Mouse (Mus musculus) heart, embryonic 10.5 days (tissue): ENCODE results near the gene Nudt19. TPM values are rescaled to one million over a fixed set of nuclear protein-coding genes. Genes with fewer than 3 reads are reported as not detected.
"Not testable (repeated sequence)": the region's sequence is repeated elsewhere in the genome, so short reads cannot be mapped to it uniquely, and the experiment has no call there.

ENCODE experiments used
- DNase-seq: peaks from one replicate; pipeline ENCODE4 v3.0.0-alpha.2; 2017; ENCODE audit warnings: low spot score
- H3K27ac ChIP-seq: fragments of 300-500 bp; sonication (generic); 2 replicates; pipeline ENCODE4 v1.5.1; 2016; ENCODE audit warnings: mild to moderate bottlenecking
- H3K27me3 ChIP-seq: fragments of 300-500 bp; sonication (generic); 2 replicates; pipeline ENCODE4 v1.6.1; 2016; ENCODE audit warnings: mild to moderate bottlenecking; ENCODE audit not compliant: poor library complexity, insufficient read depth, severe bottlenecking
- H3K36me3 ChIP-seq: fragments of 300-500 bp; sonication (generic); 2 replicates; pipeline ENCODE4 v1.6.1; 2016; ENCODE audit warnings: mild to moderate bottlenecking, moderate library complexity
- H3K4me1 ChIP-seq: fragments of 300-500 bp; sonication (generic); 2 replicates; pipeline ENCODE4 v1.6.1; 2016; ENCODE audit warnings: mild to moderate bottlenecking
- H3K4me3 ChIP-seq: fragments of 300-500 bp; sonication (generic); 2 replicates; pipeline ENCODE4 v1.5.1; 2016; ENCODE audit warnings: mild to moderate bottlenecking, moderate library complexity
- H3K9me3 ChIP-seq: fragments of 300-500 bp; sonication (generic); 2 replicates; pipeline ENCODE4 v1.6.1; 2016; ENCODE audit warnings: mild to moderate bottlenecking, moderate library complexity
- WGBS: fragments of 180-500 bp; shearing (Covaris S2); methylation state at CpG from one replicate; pipeline ENCODE4 v1.1.7; 2016; 5-methylcytosine and 5-hydroxymethylcytosine counted together
- polyA plus RNA-seq: library from polyadenylated mRNA; unstranded; fragments of >200 nt; fragmentation: Nextera tagmentation; extraction: Ambion mirVana; gene quantifications from 2 replicates; pipeline ENCODE4 v1.2.1, GENCODE M21; 2016

Nudt19 gene
- polyA plus RNA-seq, 1 experiment from 2014 or later: 76.7 TPM

DNA sequence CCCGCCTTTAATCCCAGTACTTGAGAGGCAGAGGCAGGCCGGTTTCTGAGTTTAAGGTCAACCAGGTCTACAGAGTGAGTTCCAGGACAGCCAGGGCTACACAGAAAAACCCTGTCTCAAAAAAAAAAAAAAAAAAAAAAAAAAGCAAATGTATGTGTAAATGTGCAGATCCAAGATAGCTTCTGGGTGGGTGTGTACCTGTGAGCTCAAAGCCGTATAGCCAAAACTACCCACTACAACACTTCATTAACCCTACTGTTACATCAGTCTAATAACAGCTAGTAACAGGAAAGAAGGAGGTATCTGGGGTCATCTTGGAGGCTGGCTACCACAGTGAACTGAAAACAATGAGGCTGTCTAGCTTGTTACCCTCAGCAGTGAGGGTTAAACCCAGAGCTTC, 3.7 kb upstream of the Nudt19 start:
- Histone ChIP-seq H3K27me3 (no peaks in the 10 kb centered on the region), H3K4me1 (peaks cover 15% of the 10 kb centered on the region), H3K4me3 (no peak overlapping the region), H3K36me3 (no peaks in the 10 kb centered on the region), H3K9me3 (no peaks in the 10 kb centered on the region), H3K27ac (no peak overlapping the region)
- peak; percentile 69 for DNase-seq
- WGBS: 82% methylated on average over 3 of the region's 3 CpGs

- DNase-seq: peak; percentile 25
- H3K9me3 ChIP-seq: no peaks in the 10 kb centered on the region
- 41% methylated on average over 2 of the region's 2 CpGs for WGBS
- peaks cover 20% of the 10 kb centered on the region for H3K4me1 ChIP-seq
- H3K27ac ChIP-seq: no peak overlapping the region
- H3K4me3 ChIP-seq: no peak overlapping the region
- no peaks in the 10 kb centered on the region for H3K36me3 ChIP-seq
- H3K27me3 ChIP-seq: no peaks in the 10 kb centered on the region
Observed at GRCm38 (mm10) chr7:35558681-35559080, 2.6 kb upstream of the Nudt19 start.

DNA sequence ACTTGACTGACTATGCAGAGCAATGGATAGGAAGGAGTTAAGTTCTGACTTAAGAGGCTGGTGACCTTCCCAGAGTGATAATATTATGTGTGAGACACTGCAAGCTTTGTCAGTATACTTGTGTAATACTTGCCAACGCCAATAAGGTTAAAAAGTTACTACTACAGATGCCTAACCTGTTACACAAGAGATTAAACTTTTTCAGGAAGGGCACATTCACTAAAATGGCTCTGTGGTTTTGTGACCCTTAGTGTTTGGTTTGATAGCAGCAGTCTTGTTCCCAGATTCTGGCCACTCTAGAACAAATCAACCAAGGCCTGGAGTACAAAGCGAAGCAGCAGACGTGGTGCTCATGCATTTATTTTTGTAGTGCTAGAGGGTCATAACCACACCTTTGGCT, 1.5 kb upstream of the Nudt19 start:
- Histone ChIP-seq H3K4me1 (peaks cover 20% of the 10 kb centered on the region), H3K27ac (no peak overlapping the region), H3K27me3 (no peaks in the 10 kb centered on the region), H3K4me3 (no peak overlapping the region), H3K36me3 (no peaks in the 10 kb centered on the region), H3K9me3 (no peaks in the 10 kb centered on the region)
- no peak for DNase-seq
- WGBS: 70% methylated on average over 3 of the region's 3 CpGs

GRCm38 (mm10) chr7:35556905-35557304, 801 bp upstream of the Nudt19 start:
- peak; percentile 77 for DNase-seq
- Histone ChIP-seq H3K36me3 (no peaks in the 10 kb centered on the region), H3K27ac (no peak overlapping the region; the same call in 1 of the 2 replicates), H3K4me3 (no peak overlapping the region), H3K27me3 (no peaks in the 10 kb centered on the region), H3K4me1 (peaks cover 20% of the 10 kb centered on the region), H3K9me3 (no peaks in the 10 kb centered on the region)
- WGBS: 85% methylated on average over 5 of the region's 5 CpGs

GRCm38 (mm10) chr7:35555224-35556204, 590 bp downstream of the Nudt19 start:
- peak overlapping the region; percentile 99 for H3K27ac ChIP-seq
- under 1% methylated on average over 93 of the region's 93 CpGs for WGBS
- peak; percentile 95 for DNase-seq
- no peaks in the 10 kb centered on the region for H3K9me3 ChIP-seq
- H3K4me1 ChIP-seq: peaks cover 20% of the 10 kb centered on the region
- H3K4me3 ChIP-seq: peak overlapping the region; percentile 88
- H3K36me3 ChIP-seq: peaks cover 14% of the 10 kb centered on the region
- no peaks in the 10 kb centered on the region for H3K27me3 ChIP-seq

DNA sequence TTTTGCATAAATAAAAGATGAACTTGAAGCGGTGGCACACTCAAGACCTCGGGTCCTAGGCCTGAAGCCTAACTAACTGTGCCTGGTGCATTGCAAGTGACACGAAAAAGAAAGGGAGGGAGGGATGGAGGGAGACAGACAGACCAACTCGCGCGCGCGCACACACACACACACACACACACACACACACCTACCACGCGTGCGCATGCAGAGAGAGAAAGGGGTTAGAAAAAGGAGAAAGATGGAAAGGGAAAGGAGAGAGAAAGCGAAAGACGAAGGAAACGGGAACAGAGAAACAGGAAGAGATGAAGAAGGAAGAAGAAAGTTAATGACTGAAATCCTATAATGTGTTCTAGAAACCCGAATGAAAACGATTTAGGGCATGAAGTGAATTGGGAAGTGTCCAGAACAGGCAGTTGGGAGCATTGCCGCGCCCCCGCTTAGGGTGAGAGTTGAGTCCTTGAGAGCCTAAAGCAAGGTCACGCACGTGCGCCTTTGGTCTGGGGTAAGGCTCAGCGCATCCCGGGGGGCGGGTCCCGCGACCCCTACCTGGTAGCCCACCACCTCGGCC, 1.4 kb downstream of the Nudt19 start:
- Histone ChIP-seq H3K27ac (peak overlapping the region; percentile 99), H3K36me3 (peaks cover 22% of the 10 kb centered on the region), H3K4me1 (peaks cover 20% of the 10 kb centered on the region), H3K27me3 (no peaks in the 10 kb centered on the region), H3K4me3 (peak overlapping the region; percentile 88), H3K9me3 (no peaks in the 10 kb centered on the region)
- peak; percentile 74 for DNase-seq
- WGBS: 6% methylated on average over 28 of the region's 28 CpGs

DNA sequence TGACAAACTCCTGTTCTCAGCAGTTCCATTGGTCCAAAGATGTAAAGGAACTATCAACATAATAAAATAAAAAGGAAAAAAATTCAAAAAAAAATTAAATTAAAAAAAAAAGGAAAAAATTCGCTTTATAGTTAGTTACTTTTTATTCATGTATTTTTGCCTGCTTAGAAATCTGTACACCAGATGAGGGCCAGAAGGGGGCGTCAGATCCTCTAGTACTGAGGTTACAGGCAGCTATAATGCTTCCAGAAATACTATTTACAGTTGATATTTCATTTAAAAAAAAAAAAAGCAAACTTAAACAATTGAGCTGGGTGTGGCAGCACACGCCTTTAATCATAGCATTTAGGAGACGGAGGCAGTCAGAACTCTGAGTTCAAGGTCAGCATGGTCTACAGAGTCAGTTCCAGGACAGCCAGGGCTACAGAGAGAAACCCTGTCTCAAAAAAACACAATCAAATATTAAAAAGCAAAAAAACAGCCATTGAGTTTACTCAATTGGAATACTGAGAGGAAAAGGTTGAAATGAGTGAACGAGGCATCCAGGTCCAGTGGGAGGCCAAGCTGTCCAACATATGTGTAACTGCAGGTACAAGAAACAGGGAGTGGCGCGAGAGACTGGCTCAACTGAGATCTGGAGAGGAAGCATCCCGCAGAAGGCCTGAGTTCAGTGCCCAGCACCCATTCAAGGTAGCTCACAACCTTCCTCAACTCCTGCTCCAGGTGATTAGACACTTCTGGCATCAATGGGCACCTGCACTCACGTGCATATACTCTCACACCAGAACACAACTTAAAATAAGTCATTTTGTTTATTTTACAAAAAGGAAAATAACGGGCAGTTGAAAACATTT, 2.1 kb downstream of the Nudt19 start:
- DNase-seq: peak; percentile 73
- Histone ChIP-seq H3K4me3 (peak overlapping the region; percentile 88), H3K27ac (peak overlapping the region; percentile 99; the same call in 1 of the 2 replicates), H3K27me3 (no peaks in the 10 kb centered on the region), H3K4me1 (peaks cover 20% of the 10 kb centered on the region), H3K9me3 (no peaks in the 10 kb centered on the region), H3K36me3 (peaks cover 29% of the 10 kb centered on the region)
- 60% methylated on average over 10 of the region's 10 CpGs for WGBS

- Histone ChIP-seq H3K9me3 (no peaks in the 10 kb centered on the region), H3K4me1 (no peaks in the 10 kb centered on the region), H3K36me3 (peaks cover 41% of the 10 kb centered on the region), H3K4me3 (no peak overlapping the region), H3K27ac (no peak overlapping the region), H3K27me3 (no peaks in the 10 kb centered on the region)
- no peak for DNase-seq
- 35% methylated on average over 4 of the region's 4 CpGs for WGBS
Observed at GRCm38 (mm10) chr7:35545881-35546280, 10.2 kb downstream of the Nudt19 start.

DNA sequence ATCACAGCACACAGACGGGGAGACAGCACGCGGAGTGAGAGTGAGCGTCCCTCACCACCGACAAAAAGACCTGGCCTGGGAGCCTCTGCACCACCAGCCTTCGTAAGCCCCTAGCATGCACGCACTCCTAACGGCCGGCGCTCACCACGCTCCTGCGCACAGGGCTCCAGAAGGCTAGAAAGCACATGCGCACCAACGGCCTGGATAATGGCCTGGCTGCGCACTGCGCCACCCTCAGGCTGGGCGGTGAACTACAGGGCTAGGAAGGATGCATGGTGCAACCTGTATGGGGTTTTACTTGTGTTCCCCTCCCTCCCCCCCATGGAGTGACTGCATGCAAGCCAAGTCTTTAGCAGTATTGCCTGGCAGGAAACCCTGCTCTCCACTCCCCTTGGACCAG, 18.5 kb downstream of the Nudt19 start, which contains the start of gene Tdrd12:
Tdrd12 (minus strand) TSS at position 184 of the 400 bp plus-strand sequence.
- DNase-seq: no peak
- 83% methylated on average over 17 of the region's 17 CpGs for WGBS
- H3K9me3 ChIP-seq: no peaks in the 10 kb centered on the region
- H3K27ac ChIP-seq: no peak within 1 kb of the TSS
- H3K36me3 ChIP-seq: no peaks in the 10 kb centered on the region
- no peaks in the 10 kb centered on the region for H3K4me1 ChIP-seq
- H3K27me3 ChIP-seq: no peaks in the 10 kb centered on the region
- H3K4me3 ChIP-seq: no peak within 1 kb of the TSS

DNA sequence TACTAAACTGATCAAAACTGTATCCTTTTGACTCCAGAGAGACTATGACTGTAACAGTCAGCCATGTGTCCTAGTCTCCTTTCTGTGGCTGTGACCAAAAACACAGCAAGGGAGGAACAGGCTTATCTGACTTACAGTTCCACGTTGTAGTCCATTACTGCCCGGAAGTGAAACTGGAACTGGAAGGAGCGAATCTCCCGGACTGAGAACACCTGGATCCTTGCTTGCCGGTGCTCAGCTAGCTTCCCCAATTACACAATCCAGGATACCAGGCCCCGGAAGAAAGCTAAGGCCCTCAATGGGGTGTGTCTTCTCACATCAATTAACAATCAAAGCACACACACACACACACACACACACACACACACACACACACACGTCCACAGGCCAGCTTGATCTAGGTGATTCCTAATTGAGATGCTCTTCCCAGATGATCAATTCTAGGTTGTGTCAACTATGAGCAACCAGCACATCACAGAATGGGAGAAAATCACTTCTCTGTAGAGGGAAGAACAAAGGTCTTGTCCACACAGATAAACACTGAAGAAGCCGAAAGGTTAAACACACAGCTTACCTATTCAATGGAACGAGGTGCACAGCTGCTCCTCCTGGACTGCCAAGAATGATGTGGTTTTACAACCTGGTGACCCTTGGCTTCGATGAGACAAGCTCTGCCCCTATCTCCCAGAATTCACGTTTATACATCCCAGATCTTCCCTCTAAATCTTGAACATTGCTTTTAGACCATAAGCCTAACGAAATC, 20.2 kb downstream of the Nudt19 start:
- Histone ChIP-seq H3K4me1 (no peaks in the 10 kb centered on the region), H3K4me3 (no peak overlapping the region), H3K9me3 (no peaks in the 10 kb centered on the region), H3K27ac (no peak overlapping the region), H3K36me3 (no peaks in the 10 kb centered on the region), H3K27me3 (no peaks in the 10 kb centered on the region)
- DNase-seq: no peak
- WGBS: 74% methylated on average over 12 of the region's 12 CpGs

- 55% methylated on average over 1 of the region's 1 CpGs for WGBS
- H3K4me3 ChIP-seq, DNase-seq, H3K27ac ChIP-seq, H3K27me3 ChIP-seq, H3K9me3 ChIP-seq, H3K36me3 ChIP-seq, H3K4me1 ChIP-seq: not testable (repeated sequence)
Observed at GRCm38 (mm10) chr7:35530544-35530943, 25.6 kb downstream of the Nudt19 start.

GRCm38 (mm10) chr7:35530026-35530425, 26.1 kb downstream of the Nudt19 start:
- H3K4me1 ChIP-seq: no peaks in the 10 kb centered on the region
- no peak for DNase-seq
- 68% methylated on average over 3 of the region's 3 CpGs for WGBS
- H3K4me3 ChIP-seq: no peak overlapping the region
- H3K36me3 ChIP-seq: no peaks in the 10 kb centered on the region
- H3K9me3 ChIP-seq: no peaks in the 10 kb centered on the region
- no peak overlapping the region for H3K27ac ChIP-seq
- no peaks in the 10 kb centered on the region for H3K27me3 ChIP-seq
